Mouse (Mus musculus) liver, embryonic 11.5 days (tissue): ENCODE measurements at regions not wholly inside any gene's neighbourhood (a gene's known extent, or its start where the extent isn't known, plus 50 kb on each side); places are given as distances from the start of the nearest gene placed in this dataset.

ENCODE experiments used
- ATAC-seq: fragments of 200-750 bp; cut with Nextera tagmentation; replicated peaks from 2 replicates; pipeline ENCODE4 v1.8.0; 2017; ENCODE audit warnings: moderate number of reproducible peaks, mild to moderate bottlenecking, moderate TSS enrichment, moderate library complexity; ENCODE audit not compliant: low FRiP score
- DNase-seq: peaks from one replicate; pipeline ENCODE4 v3.0.0-alpha.2; 2017; ENCODE audit warnings: low spot score
- H3K27ac ChIP-seq: fragments of 300-500 bp; sonication (generic); 2 replicates; pipeline ENCODE4 v1.5.1; 2014; ENCODE audit warnings: mild to moderate bottlenecking, low read depth, low read length, control low read depth
- H3K27me3 ChIP-seq: fragments of 300-500 bp; sonication (generic); replicated peaks from 2 replicates; pipeline ENCODE4 v1.6.1; 2014; ENCODE audit warnings: low read length, mixed read lengths; ENCODE audit not compliant: control insufficient read depth, insufficient read depth
- H3K36me3 ChIP-seq: fragments of 300-500 bp; sonication (generic); 2 replicates; pipeline ENCODE4 v1.6.1; 2014; ENCODE audit warnings: mild to moderate bottlenecking, low read length, moderate library complexity, mixed read lengths; ENCODE audit not compliant: control insufficient read depth, insufficient read depth
- H3K4me1 ChIP-seq: fragments of 300-500 bp; sonication (generic); replicated peaks from 2 replicates; pipeline ENCODE4 v1.6.1; 2014; ENCODE audit warnings: low read length, mixed read lengths; ENCODE audit not compliant: control insufficient read depth, insufficient read depth
- H3K4me2 ChIP-seq: fragments of 300-500 bp; sonication (generic); 2 replicates; pipeline ENCODE4 v1.6.1; 2014; ENCODE audit warnings: mild to moderate bottlenecking, control low read depth, moderate library complexity
- H3K4me3 ChIP-seq: fragments of 300-500 bp; sonication (generic); 2 replicates; pipeline ENCODE4 v1.5.1; 2014; ENCODE audit warnings: low read depth, low read length, control low read depth
- H3K9ac ChIP-seq: fragments of 300-500 bp; sonication (generic); 2 replicates; pipeline ENCODE4 v1.6.1; 2014; ENCODE audit warnings: low read depth, low read length, control low read depth
- H3K9me3 ChIP-seq: fragments of 300-500 bp; sonication (generic); 2 replicates; pipeline ENCODE4 v1.6.1; 2016; ENCODE audit warnings: low read length, inconsistent platforms, mixed read lengths; ENCODE audit not compliant: control insufficient read depth
- WGBS: fragments of 180-500 bp; shearing (Covaris S2); extraction: QIAGEN DNeasy Blood & Tissue Kit; methylation state at CpG from one replicate; pipeline ENCODE4 v1.1.7; 2014; 5-methylcytosine and 5-hydroxymethylcytosine counted together

GRCm38 (mm10) chr17:50373496-50374141 is 80.2 kb upstream of the Dazl start:
- no peak for ATAC-seq

GRCm38 (mm10) chr17:50375465-50375864 is 82.0 kb upstream of the Dazl start:
- no peak for DNase-seq
- 83% methylated on average over 3 of the region's 3 CpGs for WGBS
- no peak for ATAC-seq
- no peak overlapping the region for H3K27ac ChIP-seq
- H3K4me2 ChIP-seq: no peak overlapping the region
- no peaks in the 10 kb centered on the region for H3K9me3 ChIP-seq
- H3K4me3 ChIP-seq: no peak overlapping the region
- H3K9ac ChIP-seq: no peak overlapping the region
- H3K27me3 ChIP-seq: no peaks in the 10 kb centered on the region
- H3K36me3 ChIP-seq: no peaks in the 10 kb centered on the region
- H3K4me1 ChIP-seq: no peaks in the 10 kb centered on the region

More at GRCm38 (mm10) chr17:50373496-50374141, 80.2 kb upstream of the Dazl start:
- Histone ChIP-seq H3K36me3 (no peaks in the 10 kb centered on the region), H3K4me1 (no peaks in the 10 kb centered on the region), H3K9ac (no peak overlapping the region), H3K4me2 (no peak overlapping the region), H3K27me3 (no peaks in the 10 kb centered on the region), H3K27ac (no peak overlapping the region), H3K9me3 (no peaks in the 10 kb centered on the region), H3K4me3 (no peak overlapping the region)
- no peak for DNase-seq
- WGBS: 73% methylated on average over 5 of the region's 5 CpGs

- no peak overlapping the region for H3K4me3 ChIP-seq
- H3K36me3 ChIP-seq: no peaks in the 10 kb centered on the region
- no peak overlapping the region for H3K4me2 ChIP-seq
- H3K27me3 ChIP-seq: no peaks in the 10 kb centered on the region
- 81% methylated on average over 8 of the region's 8 CpGs for WGBS
- H3K9ac ChIP-seq: no peak overlapping the region
- H3K9me3 ChIP-seq: no peaks in the 10 kb centered on the region
- H3K4me1 ChIP-seq: no peaks in the 10 kb centered on the region
- DNase-seq (no peak), ATAC-seq (no peak)
- no peak overlapping the region for H3K27ac ChIP-seq
Measured at GRCm38 (mm10) chr17:50376708-50377107, 83.3 kb upstream of the Dazl start.

GRCm38 (mm10) chr17:50378141-50378727 is 84.8 kb upstream of the Dazl start:
- Histone ChIP-seq H3K9ac (no peak overlapping the region), H3K4me3 (no peak overlapping the region), H3K4me2 (no peak overlapping the region), H3K9me3 (no peaks in the 10 kb centered on the region), H3K36me3 (no peaks in the 10 kb centered on the region), H3K27me3 (no peaks in the 10 kb centered on the region), H3K27ac (no peak overlapping the region), H3K4me1 (no peaks in the 10 kb centered on the region)
- ATAC-seq (no peak), DNase-seq (no peak)
- WGBS: 86% methylated on average over 3 of the region's 3 CpGs

GRCm38 (mm10) chr17:50388715-50389710 is 95.6 kb upstream of the Dazl start:
- WGBS: 70% methylated on average over 12 of the region's 12 CpGs
- no peak for ATAC-seq
- no peak overlapping the region for H3K4me3 ChIP-seq
- no peaks in the 10 kb centered on the region for H3K27me3 ChIP-seq
- no peak overlapping the region for H3K4me2 ChIP-seq
- no peak for DNase-seq
- H3K4me1 ChIP-seq: no peaks in the 10 kb centered on the region; the same call in 1 of the 2 replicates
- no peaks in the 10 kb centered on the region for H3K9me3 ChIP-seq
- no peaks in the 10 kb centered on the region for H3K36me3 ChIP-seq
- H3K9ac ChIP-seq: no peak overlapping the region
- peak overlapping the region; percentile 25; the same call in 1 of the 2 replicates for H3K27ac ChIP-seq

- 83% methylated on average over 1 of the region's 1 CpGs for WGBS
- Histone ChIP-seq H3K27ac (no peak overlapping the region), H3K4me2 (no peak overlapping the region), H3K36me3 (no peaks in the 10 kb centered on the region), H3K27me3 (no peaks in the 10 kb centered on the region), H3K9me3 (no peaks in the 10 kb centered on the region), H3K4me1 (no peaks in the 10 kb centered on the region; the same call in 1 of the 2 replicates), H3K4me3 (no peak overlapping the region), H3K9ac (no peak overlapping the region)
- DNase-seq: no peak
- ATAC-seq: no peak
Measured at GRCm38 (mm10) chr17:50390151-50390550, 96.7 kb upstream of the Dazl start.

GRCm38 (mm10) chr17:50391207-50391606 is 97.8 kb upstream of the Dazl start:
- H3K27ac ChIP-seq: no peak overlapping the region
- no peak for ATAC-seq
- DNase-seq: no peak
- H3K4me1 ChIP-seq: no peaks in the 10 kb centered on the region; the same call in 1 of the 2 replicates
- H3K4me3 ChIP-seq: no peak overlapping the region
- WGBS: 78% methylated on average over 4 of the region's 4 CpGs
- H3K9me3 ChIP-seq: no peaks in the 10 kb centered on the region
- H3K27me3 ChIP-seq: no peaks in the 10 kb centered on the region
- H3K9ac ChIP-seq: no peak overlapping the region
- H3K36me3 ChIP-seq: no peaks in the 10 kb centered on the region
- H3K4me2 ChIP-seq: no peak overlapping the region

- 88% methylated on average over 11 of the region's 11 CpGs for WGBS
- no peak overlapping the region for H3K4me3 ChIP-seq
- H3K4me1 ChIP-seq: no peaks in the 10 kb centered on the region; the same call in 1 of the 2 replicates
- no peak overlapping the region for H3K9ac ChIP-seq
- H3K4me2 ChIP-seq: no peak overlapping the region
- no peak for ATAC-seq
- DNase-seq: no peak
- H3K9me3 ChIP-seq: no peaks in the 10 kb centered on the region
- H3K36me3 ChIP-seq: no peaks in the 10 kb centered on the region
- no peak overlapping the region for H3K27ac ChIP-seq
- H3K27me3 ChIP-seq: no peaks in the 10 kb centered on the region
Measured at GRCm38 (mm10) chr17:50391996-50392395, 98.6 kb upstream of the Dazl start.
